Mouse (Mus musculus) lung, postnatal 4 days (tissue): ENCODE data around the gene Midn.

Experiments used
- DNase-seq, 2 experiments: peaks; one replicate each; pipeline ENCODE4 v3.0.0; 2021

Gene Midn

GRCm38 (mm10) chr10:80147719-80148601, at the start of gene Midn:
Midn (plus strand) TSS chr10:80148272.
- peak; percentile 90 to 92 for DNase-seq

GRCm38 (mm10) chr10:80098630-80099029, 49.4 kb upstream of the Midn start:
- DNase-seq: peak in 1 of 2 experiments; percentile 49

GRCm38 (mm10) chr10:80100982-80101381, 47.1 kb upstream of the Midn start:
- DNase-seq: peak; percentile 62 to 71

DNA sequence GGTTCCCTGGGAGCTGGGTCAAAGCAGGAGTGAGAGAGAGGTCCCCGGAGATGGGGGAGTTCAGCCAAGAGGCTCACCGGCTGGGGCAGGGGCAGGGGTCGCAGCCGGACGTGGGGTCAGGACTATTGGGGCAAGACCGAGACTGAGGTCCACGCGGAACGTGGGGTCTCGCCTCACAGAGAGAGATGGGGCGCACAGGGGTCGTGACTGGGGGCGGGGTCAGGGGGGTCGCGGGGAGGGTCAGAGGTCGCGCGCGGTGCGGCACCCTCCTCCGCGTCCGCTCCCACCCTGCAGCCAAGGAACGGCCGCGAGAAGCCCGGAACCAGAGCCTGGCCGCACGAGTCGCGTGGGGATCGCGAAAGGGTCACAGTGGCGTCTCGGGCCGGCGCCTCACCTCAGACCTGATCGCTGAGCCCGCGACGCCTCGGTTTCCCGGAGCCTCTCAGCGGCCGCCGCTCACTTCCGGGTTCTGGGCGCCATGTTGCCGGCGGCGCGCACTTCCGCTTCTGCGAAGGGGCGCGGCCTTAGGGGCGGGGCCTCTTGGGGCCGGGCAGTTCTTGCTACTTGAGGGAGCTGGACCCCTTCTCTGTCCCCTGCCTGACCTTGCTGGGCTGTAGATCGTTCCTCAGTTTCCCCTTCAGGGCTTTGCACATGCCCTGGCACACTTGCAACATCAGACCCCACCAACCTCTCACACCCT, 45.7 kb upstream of the Midn start:
- DNase-seq: peak; percentile 94

- DNase-seq: no peak
These were observed 45.0 kb upstream of the Midn start for GRCm38 (mm10) chr10:80103032-80103431.

DNA sequence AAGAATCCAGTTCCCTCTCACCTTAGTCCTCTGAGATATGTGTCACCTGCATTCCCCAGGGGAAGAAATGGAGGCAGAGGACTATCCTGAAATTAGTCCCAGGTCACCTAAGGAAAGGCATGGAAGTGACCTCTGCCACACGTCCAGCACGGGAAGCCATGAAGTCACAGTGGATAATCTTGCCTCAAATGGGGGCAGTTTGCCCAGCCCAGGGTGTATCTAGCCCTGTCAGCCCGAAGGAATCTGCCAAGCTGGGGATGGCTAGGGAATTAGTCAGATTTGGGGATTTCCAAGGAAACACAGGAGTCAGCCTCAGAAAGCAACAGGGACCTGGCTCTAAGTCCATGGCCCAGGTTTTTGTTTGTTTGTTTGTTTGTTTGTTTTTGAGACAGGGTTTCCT, 43.9 kb upstream of the Midn start:
- DNase-seq: no peak

- DNase-seq: peak; percentile 52 to 59
These were observed 42.6 kb upstream of the Midn start, which contains the start of gene Sbno2 for GRCm38 (mm10) chr10:80105460-80105859. Sbno2 (minus strand) TSS chr10:80105571.

DNA sequence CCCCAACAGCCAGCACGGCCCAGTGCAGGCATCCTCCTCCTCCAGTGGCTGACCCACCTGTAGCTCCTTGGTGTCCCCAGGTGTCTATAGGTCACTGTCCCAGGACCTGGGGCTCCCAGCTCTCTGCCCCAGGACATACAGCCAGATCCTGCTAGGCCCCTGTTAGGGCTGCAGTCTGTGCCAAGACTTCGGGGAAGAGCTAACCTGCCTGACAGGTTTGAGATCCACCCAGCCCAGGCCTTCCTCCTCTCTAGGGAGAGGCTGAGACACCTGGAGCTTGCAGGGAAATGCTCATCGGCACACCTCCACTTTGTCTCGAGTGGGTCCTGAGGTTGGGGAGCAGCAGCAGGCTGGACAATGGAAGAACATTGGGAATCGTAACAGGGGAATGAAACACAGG, 42.1 kb upstream of the Midn start:
- no peak for DNase-seq

GRCm38 (mm10) chr10:80107678-80108077, 40.4 kb upstream of the Midn start:
- no peak for DNase-seq

GRCm38 (mm10) chr10:80114341-80115284, 33.5 kb upstream of the Midn start:
- peak; percentile 91 to 94 for DNase-seq

- peak; percentile 99 to 100 for DNase-seq
These were observed 32.7 kb upstream of the Midn start, which contains the start of gene Stk11 for GRCm38 (mm10) chr10:80115290-80115943. Stk11 (plus strand) TSS chr10:80115803.

DNA sequence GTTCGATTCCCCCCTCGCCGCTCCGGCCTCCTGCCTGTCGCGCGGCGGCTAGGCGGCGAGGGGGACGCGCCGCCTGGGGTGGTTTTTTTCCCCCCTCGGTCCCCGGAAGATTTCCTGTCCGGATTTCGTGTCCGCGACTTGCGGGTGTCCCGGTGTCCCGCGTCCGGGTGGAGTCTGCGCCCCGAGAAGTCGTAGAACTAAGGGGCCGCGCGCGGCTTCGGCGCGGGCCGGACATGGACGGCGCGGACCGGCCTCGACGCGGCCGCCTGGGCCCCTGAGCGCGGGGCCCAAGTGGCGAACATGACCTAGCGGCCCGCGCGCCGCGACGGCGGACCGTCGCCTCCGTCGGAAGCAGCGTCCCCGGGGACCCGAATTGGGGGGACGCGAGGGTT, 32.1 kb upstream of the Midn start:
- no peak for DNase-seq

DNA sequence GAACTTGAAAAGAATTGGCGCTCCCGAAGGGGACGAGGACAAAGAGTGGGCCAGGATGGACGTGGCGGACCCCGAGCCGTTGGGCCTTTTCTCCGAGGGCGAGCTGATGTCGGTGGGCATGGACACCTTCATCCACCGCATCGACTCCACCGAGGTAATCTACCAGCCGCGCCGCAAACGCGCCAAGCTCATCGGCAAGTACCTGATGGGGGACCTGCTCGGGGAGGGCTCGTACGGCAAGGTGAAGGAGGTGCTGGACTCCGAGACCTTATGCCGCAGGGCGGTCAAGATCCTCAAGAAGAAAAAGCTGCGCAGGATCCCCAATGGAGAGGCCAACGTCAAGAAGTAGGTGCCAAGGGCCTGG, 31.5 kb upstream of the Midn start:
- DNase-seq: peak in 1 of 2 experiments; percentile 39

- peak; percentile 64 to 73 for DNase-seq
These were observed 31.0 kb upstream of the Midn start for GRCm38 (mm10) chr10:80116927-80117691.

DNA sequence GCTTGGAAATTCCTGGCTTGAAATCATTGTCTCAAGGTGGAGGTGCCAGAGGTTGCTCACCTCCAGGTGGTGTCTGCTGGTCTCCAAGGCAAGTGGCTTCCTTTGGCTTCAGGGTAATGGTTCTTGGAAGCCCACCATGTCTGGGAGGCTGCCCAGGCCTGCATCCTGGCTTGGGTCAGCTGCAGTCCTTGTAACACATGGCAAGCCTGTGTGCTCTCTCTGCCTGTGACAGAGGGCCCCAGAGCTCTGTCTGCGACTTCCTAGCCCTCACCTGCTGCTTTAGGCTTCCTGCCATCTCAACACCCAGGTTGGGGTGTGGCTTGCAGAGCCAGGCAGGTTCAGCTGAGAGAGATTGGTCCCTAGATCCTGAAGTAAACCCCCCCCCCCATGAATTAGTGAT, 30.3 kb upstream of the Midn start:
- DNase-seq: no peak

DNA sequence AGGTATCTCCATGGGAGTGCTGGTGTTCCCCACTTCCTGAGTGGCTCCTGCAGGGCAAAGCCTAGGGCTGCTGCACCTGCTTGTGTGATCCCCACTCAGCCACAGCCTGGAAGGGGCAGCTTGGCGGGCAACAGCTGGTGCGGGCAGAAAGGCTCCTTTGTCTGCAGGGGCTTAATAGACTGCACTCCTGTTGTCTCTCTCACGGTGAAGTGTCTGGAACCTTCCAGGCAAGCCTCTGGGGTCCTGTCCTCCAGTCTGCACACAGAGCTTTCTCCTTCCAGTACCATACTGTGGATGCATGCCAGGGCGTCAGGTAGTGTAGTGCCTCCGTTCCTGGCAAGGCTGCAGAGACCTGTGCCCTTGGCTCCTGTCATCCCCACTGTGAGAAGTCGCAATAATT, 29.5 kb upstream of the Midn start:
- DNase-seq: no peak

- no peak for DNase-seq
These were observed 27.9 kb upstream of the Midn start for GRCm38 (mm10) chr10:80120146-80120545.

DNA sequence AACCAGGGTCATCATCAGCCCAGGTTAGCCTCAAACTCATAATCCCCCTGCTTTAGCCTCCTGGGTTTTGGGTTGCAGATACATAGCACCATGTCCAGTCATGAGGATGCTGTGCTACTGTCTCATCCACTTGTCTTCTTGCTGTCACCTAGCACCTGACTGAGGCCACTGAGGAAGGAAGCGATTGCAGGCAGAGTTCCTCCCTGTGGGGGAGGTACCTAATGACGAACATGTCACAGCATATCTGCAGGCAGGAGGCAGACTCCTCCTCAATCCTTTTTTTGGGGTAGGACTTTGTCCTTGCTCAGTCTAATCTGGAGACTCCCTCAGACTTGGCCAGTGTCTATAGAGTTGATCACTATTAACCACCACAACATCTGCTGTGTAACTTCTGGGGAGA, 26.4 kb upstream of the Midn start:
- no peak for DNase-seq

- DNase-seq: no peak
These were observed 24.0 kb upstream of the Midn start for GRCm38 (mm10) chr10:80123932-80124562.

DNA sequence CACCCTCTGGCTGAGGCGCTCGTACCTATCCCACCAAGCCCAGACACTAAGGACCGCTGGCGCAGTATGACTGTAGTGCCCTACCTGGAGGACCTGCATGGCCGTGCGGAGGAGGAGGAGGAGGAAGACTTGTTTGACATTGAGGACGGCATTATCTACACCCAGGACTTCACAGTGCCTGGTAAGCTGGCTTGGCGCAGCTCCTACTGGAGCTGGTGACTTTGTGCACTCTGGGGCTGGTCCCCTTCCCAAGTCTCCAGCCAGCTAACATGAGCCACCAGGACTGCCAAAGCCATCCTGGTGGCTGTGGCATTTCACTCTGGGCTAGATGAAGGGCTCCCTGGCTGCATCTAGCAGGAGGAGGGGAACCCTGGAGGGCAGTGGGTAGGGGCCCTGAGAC, 20.2 kb upstream of the Midn start:
- DNase-seq: no peak

DNA sequence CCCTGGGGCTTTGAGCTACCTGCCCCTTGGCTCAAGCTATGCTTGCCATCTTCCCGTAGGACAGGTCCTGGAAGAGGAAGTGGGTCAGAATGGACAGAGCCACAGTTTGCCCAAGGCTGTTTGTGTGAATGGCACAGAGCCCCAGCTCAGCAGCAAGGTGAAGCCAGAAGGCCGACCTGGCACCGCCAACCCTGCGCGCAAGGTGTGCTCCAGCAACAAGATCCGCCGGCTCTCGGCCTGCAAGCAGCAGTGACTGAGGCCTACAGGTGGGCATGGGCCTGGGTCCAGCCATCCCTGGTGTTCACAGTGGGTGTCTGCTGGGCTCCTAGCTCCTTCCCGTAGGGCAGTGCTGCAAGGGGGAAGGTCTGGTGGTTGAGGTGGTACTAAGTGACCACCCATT, 18.2 kb upstream of the Midn start:
- DNase-seq: peak in 1 of 2 experiments; percentile 35
